In the genomic region with DNA sequence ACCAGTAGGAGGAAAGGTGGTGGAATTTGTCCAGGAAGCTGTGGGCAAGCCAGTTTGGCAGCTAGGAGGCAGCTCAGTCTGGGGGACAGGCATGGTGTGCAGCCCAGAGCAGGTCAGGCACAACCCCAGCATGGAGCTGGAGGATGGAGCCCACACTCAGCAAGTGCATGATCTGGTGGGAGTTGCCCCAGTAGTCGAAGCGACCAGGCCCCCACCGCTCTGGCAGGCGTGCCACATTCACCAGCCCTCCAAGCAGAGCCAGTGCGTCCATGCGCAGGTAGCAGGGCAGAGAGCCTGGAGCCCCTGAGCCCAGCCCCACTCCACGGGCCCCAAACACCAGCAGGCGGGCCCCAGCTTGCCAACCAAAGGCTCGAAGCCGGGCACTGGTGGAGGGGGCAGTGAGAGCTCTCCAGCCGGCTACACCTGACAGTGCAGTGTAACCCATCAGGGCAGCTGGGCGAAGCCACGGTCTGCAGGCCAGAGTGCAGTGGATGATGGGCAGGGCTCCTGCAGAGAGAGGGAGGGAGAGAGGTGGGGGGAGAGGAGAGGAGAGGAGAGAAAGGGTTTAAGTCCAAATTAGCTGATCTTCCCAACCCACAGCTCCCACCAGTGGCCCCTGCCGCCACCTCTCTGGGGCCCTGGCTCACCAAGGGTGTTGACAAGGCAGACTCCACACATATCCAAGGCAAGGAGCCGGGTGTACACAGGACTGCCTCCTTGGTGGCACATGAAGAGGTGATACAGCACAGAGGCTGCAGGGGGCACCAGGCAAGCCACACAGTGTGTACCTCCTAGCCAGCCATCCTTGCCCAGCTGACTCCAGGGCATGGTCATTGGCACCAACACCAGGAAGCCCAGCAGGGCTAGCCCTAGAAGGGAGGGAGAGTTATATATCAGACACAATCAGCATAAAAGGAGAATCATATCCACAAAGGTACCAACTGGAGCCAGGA, we compare ENCODE assay signal across 1 mouse cellular context.
TF ChIP-seq lines count a peak whose summit lies in the region.

No protein-coding gene starts in this region.

TF ChIP-seq in CH12.LX, 34 proteins besides CTCF, POLR2A, EP300 and RAD21:
- TF ChIP-seq E2F4 (IDR thresholded peaks at IDR 0.05; ENCODE audit: insufficient replicate concordance, low read depth, low read length) (no peak), SMC3 (IDR thresholded peaks at IDR 0.05; ENCODE audit: low read depth, low read length) (peak; percentile 16; the same call in 1 of the 2 replicates), MYC (IDR thresholded peaks at IDR 0.05; ENCODE audit: low read depth, low read length) (no peak), HCFC1 (IDR thresholded peaks at IDR 0.05; ENCODE audit: low read depth, low read length) (no peak), ZC3H11A (IDR thresholded peaks at IDR 0.05; ENCODE audit: low read depth, low read length) (no peak)
